8 mouse cellular contexts compared by ENCODE assay signal in genomic region chr5:122820777-122821523, GRCm38 (mm10). TPM values are rescaled to one million over a fixed set of nuclear protein-coding genes. Genes with fewer than 3 reads are reported as not detected.
DNase-seq lines count a peak whose midpoint lies in the region; ATAC-seq lines count a peak whose summit lies in the region.

Gene Anapc5, minus strand, starts transcription at chr5:122821339.

- WGBS in hindbrain, embryonic 14.5 days, result 0% methylated on average over 55 of the region's 55 CpGs

- peak within 1 kb of the TSS; percentile 62 for H3K4me3 ChIP-seq in hindbrain, embryonic 14.5 days (replicated peaks; ENCODE audit: low read length)

- H3K9me3 ChIP-seq in hindbrain, embryonic 14.5 days (ENCODE audit: control insufficient read depth, low read length), result no peaks in the 10 kb centered on the region

- H3K36me3 ChIP-seq in hindbrain, embryonic 14.5 days (replicated peaks; ENCODE audit: control insufficient read depth, insufficient read depth), result peaks cover 35% of the 10 kb centered on the region

- peak within 1 kb of the TSS; percentile 72 for H3K4me2 ChIP-seq in hindbrain, embryonic 14.5 days (replicated peaks)

- H3K9ac ChIP-seq in hindbrain, embryonic 14.5 days, result peak within 1 kb of the TSS; percentile 72

- H3K27ac ChIP-seq in hindbrain, embryonic 14.5 days, result peak within 1 kb of the TSS; percentile 93

- peak; percentile 99 for DNase-seq in R1 (ENCODE audit: low read depth, low spot score)
- peak; percentile 90 to 93 for DNase-seq in cerebellum, postnatal 25 days
- peak; percentile 78 to 79 for DNase-seq in frontal cortex, postnatal 25 days (ENCODE audit: low spot score in 2 of 2)
- peak; percentile 92 for DNase-seq in hindbrain, embryonic 14.5 days (ENCODE audit: low spot score)
- peak; percentile 87 to 88 for DNase-seq in layer of hippocampus, postnatal 36 days
- peak; percentile 96 for DNase-seq in lung, postnatal 36 days
- peak; percentile 99 for DNase-seq in retina, postnatal 1 day
- peak; percentile 82 to 90 for DNase-seq in urinary bladder, adult 18-20 months (ENCODE audit: low spot score in 2 of 2)

- peaks cover 13% of the 10 kb centered on the region for H3K4me1 ChIP-seq in hindbrain, embryonic 14.5 days (replicated peaks; ENCODE audit: control insufficient read depth, insufficient read depth, low read length)

- ATAC-seq in hindbrain, embryonic 14.5 days (ENCODE audit: low FRiP score), result peak; percentile 100

- no peaks in the 10 kb centered on the region for H3K27me3 ChIP-seq in hindbrain, embryonic 14.5 days (ENCODE audit: control insufficient read depth, insufficient read depth, low read length)

RNA-seq across cellular contexts. Expression of gene Anapc5, which starts in this region (rescaled TPM):
- 487 and 525 TPM in 2 replicates for polyA plus RNA-seq in hindbrain, embryonic 14.5 days (2014; fragmentation: Nextera tagmentation; extraction: Ambion mirVana)
- 100 to 1,000 TPM; 193 to 202 TPM for total RNA-seq in layer of hippocampus, postnatal 36 days (2021)

Comparison
In these comparisons a context has a peak if more than half of its experiments do, and no peak if none do; other contexts are left out.
1. Peak in every context shown above with its lines: DNase-seq, ATAC-seq, H3K4me3 ChIP-seq and H3K27ac ChIP-seq.